ENCODE assay signal across 1 mouse cellular context in genomic region chr7:143565015-143565647, GRCm38 (mm10).
TF ChIP-seq lines count a peak whose summit lies in the region.

No protein-coding gene starts in this region.

TF ChIP-seq in MEL, 35 proteins besides CTCF, POLR2A, EP300 and RAD21 (continued from another document):
- TF ChIP-seq TCF12 (IDR thresholded peaks at IDR 0.05; ENCODE audit: low read depth, low read length): no peak
- no peak for TF ChIP-seq MAZ (IDR thresholded peaks at IDR 0.05; ENCODE audit: low read depth, low read length)
- no peak for TF ChIP-seq POLR2AphosphoS2 (IDR thresholded peaks at IDR 0.05; ENCODE audit: low read length)
- TF ChIP-seq MAFK (IDR thresholded peaks at IDR 0.05; ENCODE audit: borderline replicate concordance, low read depth, low read length): no peak
- TF ChIP-seq TBP (IDR thresholded peaks at IDR 0.05; ENCODE audit: low read depth, low read length): no peak
- TF ChIP-seq NELFE (IDR thresholded peaks at IDR 0.05; ENCODE audit: low read depth, low read length): peak; percentile 26; the same call in 1 of the 2 replicates
- no peak; the same call in none of the 2 replicates for TF ChIP-seq MXI1 (IDR thresholded peaks at IDR 0.05; ENCODE audit: low read depth, low read length)
- TF ChIP-seq ZNF384 (IDR thresholded peaks at IDR 0.05; ENCODE audit: low read depth, low read length): no peak
- TF ChIP-seq NRF1 (IDR thresholded peaks at IDR 0.05; ENCODE audit: insufficient read depth, low read depth, low read length, poor library complexity, severe bottlenecking): no peak
- no peak for TF ChIP-seq SIN3A (IDR thresholded peaks at IDR 0.05; ENCODE audit: low read length)
- no peak for TF ChIP-seq UBTF (IDR thresholded peaks at IDR 0.05; ENCODE audit: borderline replicate concordance, insufficient read depth, low read depth, low read length)
- TF ChIP-seq KAT2A (conservative IDR thresholded peaks at IDR 0.05; ENCODE audit: low read depth, low read length): no peak
- TF ChIP-seq GATA1 (IDR thresholded peaks at IDR 0.05; ENCODE audit: low read depth, low read length): no peak
- TF ChIP-seq MYC (IDR thresholded peaks at IDR 0.05; ENCODE audit: low read depth, low read length): no peak
- TF ChIP-seq E2F4 (IDR thresholded peaks at IDR 0.05; ENCODE audit: borderline replicate concordance, low read depth, low read length): no peak
- TF ChIP-seq ZC3H11A (IDR thresholded peaks at IDR 0.05; ENCODE audit: low read depth, low read length): no peak
- TF ChIP-seq MEF2A (IDR thresholded peaks at IDR 0.05; ENCODE audit: extremely low read depth, insufficient replicate concordance, low read depth, low read length, poor library complexity, severe bottlenecking): no peak
- TF ChIP-seq BHLHE40 (IDR thresholded peaks at IDR 0.05; ENCODE audit: borderline replicate concordance, low read depth, low read length): no peak
- no peak for TF ChIP-seq GABPA (IDR thresholded peaks at IDR 0.05; ENCODE audit: low read depth, low read length)
- no peak for TF ChIP-seq HCFC1 (IDR thresholded peaks at IDR 0.05; ENCODE audit: low read depth, low read length)
- peak; percentile 25 for TF ChIP-seq SMC3 (IDR thresholded peaks at IDR 0.05; ENCODE audit: low read depth, low read length)
- TF ChIP-seq CHD1 (IDR thresholded peaks at IDR 0.05; ENCODE audit: low read depth, low read length): no peak
